Mouse (Mus musculus) kidney, adult 11 months (tissue): ENCODE data around the gene Tuba1a.

Source experiments
- DNase-seq: peaks from one replicate; pipeline ENCODE4 v3.0.0; 2022

The Tuba1a gene

DNA sequence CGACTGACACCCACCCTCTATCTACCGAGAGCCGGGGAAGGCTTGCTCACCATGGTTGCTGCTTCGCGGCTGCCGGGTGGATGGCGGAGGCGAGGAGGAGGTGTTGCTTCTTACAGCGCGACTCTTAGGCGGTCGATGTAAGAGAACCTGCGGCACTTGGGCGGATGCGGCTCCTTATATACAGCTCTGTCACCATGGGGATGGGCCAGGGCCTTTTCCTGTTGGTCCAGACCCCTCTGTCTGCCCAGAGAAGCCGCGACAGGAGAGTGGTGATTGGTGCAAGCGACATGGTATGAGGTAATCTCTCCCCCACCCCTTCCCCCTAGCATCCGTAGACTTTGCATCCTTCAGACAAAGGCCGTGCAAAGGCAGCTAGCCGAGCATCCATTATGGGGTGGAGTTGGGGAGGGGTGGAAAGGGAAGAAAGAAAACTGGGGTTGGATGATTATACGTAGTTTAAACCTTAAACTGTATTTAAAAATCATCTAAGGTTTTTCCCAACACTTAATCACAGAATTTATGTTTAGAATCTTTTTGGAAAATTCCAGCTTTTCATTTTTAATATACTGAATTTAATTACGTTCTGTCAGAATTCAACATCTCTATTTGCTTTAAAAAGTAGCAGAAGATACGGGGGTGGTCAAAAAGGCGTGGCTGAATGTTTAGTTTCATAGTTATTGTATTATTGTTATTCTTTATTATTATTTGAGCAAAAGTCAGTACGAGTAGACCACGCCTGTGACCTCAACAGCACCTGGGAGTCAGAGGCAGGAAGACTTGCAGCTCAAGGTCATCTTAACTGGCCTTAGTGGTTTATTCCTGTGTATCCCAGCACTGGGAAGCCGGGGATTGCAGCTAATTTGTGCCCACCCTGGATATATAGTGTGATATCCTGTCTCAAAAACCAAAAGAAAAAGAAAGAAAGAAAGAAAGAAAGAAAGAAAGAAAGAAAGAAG is at the start of gene Tuba1a, which contains the start of gene Gm49450:
Gene Tuba1a, minus strand, starts transcription at position 303 of the 956 bp plus-strand sequence.
Gene Gm49450, minus strand, starts transcription at position 151 of the 956 bp plus-strand sequence.
- DNase-seq, result peak; percentile 86

DNA sequence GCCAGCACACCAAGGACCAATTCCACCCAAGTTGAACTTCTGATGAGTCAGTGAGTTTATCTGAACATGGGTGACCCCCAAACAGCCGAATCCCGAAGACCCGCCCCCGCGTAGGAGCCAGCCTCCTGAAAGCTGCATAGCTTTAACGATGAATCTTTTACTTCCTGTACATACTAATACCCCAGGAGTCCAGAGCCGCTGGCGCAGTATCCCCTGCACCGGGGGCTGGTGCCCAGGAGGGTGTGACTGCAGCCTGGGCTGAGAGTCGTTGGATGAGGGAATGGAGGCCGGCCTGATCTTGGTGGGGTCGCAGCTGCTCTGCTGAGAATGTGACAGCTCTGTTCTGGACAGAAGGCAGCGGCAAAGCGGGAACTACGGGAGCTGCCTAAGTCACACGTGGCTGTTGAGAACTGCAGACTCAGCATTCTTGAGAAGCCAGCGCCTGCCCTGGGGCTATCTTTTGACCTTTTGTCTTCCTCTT is 48.0 kb upstream of the Tuba1a start:
- DNase-seq, result no peak

DNA sequence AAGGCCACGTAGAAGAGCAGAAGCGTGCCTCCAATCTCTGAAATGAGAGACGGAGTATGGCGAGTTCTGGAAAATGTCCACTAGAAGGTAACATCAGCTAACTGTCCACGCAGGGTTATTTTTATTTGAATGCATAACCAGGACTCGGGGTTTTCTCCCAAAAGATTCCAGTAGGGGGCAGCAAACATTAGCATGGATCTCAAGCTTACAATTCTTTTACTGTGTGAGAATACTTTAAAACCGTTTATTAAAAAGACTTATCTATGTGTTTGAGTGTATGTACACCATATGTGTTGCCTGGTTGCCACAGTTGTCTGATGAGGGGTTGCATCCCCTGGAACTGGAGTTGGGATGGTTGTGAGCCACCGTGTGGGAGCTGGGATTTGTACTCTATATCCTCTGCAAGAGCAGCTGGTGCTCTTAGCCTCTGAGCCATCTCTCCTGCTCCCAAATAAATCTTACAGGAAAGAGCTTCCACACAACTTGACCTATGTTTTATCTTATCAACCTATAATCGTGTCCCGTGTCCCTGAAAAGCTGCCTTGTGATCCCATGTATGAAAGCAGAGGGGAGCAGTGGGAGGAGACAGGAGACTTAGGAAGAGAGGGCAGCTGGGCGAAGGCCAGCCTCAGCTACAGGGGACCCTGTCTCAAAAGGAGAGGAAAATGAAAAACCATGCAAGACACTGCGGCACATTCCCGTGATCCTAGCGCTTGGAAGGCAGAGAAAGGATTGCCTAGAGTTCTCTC is 47.2 kb upstream of the Tuba1a start:
- peak; percentile 40 for DNase-seq

DNA sequence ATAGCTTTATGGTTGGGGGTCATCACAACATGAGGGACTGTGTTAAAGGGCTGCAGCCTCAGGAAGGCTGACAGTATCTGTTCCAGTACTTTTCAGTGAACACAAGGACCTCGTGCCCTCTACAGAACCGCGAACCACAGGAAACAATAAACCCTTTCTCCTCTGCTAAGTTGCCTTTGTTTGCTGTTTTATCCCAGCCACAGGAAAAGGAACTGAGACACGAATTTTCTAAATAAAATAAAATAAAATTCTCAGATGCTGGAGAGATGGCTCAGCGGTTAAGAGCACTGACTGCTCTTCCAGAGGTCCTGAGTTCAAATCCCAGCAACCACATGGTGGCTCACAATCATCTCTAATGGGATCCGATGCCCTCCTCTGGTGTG is 45.3 kb upstream of the Tuba1a start:
- DNase-seq, result no peak

DNA sequence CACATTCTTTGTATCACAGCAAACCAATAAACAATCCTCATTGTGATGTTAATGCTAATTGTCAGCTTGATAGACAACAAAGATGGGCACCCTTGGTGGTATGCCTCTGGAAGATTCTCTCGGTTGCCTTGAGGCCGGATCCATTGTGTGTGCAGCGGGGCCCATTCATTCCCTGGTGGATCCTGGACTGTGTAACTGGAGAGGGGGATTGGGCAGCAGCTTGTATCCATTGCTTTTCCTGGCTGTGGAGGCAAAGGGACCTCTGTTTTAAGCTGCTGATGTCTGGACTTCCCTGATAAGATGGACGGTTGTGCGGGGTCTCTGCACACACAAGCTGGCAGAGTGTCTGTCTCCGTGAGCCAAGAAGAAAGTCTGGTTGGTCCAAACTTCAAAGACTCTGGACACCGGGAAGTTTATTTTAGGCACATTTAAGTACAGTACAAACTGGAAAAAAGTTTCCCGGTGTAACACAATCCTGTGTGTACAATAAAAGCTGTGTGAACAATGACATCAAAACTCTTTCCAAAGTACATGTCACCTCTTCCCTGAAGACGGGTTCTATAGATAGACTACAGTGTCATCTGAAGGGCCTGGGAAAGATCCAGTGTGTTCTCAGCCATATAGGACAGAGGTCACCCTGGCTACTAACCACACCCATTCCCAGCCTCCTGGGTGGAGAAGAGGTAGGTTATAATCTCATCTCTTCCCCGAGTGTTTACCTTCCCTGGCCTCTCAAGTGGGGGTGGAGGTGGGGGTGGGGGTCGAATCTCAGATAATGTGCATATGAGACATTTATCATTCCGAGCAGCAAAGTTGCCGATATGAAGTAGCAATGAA is 44.7 kb upstream of the Tuba1a start:
- no peak for DNase-seq

DNA sequence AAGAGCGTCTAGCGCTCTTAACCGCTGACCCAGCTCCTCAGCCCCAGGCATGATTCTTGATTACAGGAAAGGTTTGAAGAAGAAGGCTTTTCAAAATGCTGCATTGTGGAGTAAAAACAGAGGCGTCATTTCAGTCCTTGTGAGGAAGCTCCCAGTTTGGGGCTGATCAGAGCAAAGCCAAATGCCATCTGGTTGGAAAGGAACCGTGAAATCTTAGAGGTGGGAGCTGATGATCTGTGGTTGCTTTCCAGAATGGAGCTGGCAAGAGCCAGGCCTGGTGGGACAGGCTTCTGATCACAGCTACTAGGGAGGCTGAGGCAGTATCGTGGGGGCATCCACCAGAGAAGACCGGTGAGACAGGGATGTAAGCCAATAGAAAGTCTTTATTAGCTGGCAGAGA is 43.3 kb upstream of the Tuba1a start:
- DNase-seq, result no peak

DNA sequence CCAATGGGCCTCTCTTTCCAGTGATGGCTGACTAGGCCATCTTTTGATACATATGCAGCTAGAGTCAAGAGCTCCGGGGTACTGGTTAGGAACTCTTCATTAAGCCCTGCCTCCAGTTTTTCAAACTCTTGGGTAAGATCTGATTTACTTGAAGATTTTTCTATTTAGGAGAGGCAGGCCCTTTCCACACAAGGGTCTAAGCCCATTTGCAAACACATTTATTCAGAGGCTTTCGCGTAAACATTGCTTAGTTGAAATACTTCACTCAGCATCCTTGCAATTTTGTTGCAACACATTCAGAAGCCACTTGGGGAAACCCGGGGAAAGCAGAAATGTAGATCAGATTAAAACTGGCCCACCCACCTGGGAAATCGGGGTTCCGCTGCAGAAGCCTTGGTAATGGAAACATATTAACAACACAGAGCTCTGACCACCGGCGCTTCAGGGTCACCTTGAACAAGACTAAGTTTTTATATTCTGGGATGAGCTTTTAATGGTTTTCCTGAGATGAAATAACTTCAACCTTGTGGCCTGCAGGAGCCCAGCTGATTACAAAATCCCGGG is 41.5 kb upstream of the Tuba1a start:
- no peak for DNase-seq

DNA sequence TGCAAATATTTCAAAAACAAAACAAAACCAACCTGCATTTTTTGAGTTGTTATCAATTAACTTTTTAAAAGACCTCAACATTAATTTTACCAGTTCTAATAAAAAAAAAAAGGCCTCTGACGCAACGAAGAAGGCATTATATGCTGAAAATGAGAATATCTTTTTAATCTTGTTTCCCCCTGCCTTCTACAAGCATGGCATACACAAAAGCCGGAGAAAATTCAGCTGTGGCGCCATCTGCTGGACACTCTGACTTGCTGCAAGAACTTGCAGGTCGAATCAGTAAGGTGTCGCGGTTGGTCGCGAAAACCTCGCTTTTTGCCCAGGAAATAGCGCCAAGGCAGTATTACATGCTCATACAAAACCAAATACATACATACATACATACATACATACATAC is 40.4 kb upstream of the Tuba1a start:
- peak; percentile 76 for DNase-seq

DNA sequence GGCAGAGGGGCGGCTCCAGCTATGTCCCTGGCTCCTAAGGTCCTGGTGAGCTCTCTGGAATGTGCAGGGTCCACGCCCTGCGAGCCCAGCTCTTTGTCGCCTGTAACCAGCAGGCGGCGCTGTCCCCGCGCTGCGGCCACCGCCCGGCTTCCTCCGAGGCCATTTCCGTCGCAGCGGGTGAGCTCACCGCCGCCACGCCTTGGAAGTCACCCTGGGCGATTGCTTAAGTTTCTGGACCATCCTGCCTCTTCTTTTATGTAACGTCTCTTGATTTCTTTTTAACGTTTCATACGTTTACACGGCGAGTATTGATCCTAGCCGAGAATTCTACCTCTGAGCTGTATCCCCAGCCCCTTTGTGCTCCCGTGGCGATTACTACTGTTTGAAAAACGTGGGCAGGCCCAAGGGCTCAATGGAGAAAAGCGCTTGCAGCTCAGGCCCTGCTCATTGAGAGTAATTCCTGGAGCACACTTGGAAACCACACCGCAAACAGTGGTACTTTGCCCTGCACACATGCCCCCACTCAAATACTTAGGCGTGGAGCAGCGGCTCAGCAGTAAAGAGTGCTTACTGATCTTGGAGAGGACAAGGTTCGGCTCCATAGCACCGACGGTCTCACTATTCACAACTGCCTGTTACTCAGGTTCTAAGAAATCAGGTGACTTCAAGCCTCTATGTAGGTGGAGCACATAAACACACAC is 39.7 kb upstream of the Tuba1a start:
- DNase-seq, result peak; percentile 92

DNA sequence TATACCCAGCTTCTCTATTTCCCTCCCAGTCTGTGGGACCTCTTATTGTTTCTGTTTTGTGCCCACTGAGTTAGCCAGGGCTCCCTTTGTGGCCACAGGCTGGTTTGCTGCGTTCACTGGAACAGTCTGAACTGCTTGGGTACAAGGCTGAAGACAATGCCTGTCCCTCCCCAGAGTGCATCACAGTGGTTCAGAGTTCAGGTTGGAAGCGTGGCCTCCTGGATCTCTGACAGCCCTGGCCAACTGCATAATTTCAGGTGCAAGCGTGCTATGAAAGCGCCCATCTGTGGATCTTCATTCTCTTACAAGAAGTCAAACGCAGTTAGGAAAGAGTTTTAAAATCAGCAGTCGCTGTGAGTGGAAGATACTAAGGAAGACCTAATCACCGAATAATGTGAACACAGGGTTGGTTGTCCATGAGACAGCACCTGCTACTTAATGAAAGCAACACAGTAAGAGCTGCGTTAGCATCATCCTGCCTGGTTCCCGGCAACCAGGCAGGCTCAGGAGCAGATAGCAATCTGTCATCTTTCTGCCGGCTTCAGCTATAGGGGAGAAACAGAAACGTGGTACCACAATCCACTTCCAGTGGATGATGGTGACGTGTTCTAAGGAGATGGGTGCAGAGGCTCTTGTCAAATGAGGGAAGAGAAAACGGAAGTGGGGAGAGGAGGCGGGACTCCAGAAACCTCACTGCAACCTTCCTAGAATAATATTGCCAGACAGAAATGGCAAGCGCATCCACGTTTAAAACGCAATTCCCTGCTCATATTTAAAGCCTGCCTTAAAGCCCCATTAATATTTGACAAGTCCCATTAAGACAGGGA is 38.8 kb upstream of the Tuba1a start:
- peak; percentile 41 for DNase-seq

DNA sequence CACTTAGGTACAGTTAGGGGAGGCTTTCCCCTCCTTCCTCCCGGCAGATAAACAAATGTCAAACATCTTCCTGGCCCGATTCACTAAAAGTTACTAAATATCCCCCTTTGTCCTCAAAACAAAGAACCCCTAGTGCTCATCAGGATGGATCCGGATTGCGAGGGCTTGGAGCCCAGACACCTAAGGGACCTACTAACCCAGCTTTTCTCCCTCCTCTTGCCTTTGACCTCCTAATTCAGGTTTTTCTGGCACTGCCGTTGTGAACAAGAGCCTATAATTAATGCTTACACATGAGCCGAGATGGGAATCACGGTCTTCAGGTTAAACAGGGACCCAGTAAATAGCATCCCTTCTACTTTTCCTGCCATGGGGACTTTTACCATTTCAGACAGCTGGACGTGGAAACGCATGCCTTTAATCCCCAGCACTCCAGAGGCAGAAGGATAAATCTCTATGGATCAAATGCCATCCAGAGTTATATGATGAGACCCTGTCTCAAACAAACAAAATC is 38.1 kb upstream of the Tuba1a start:
- no peak for DNase-seq

DNA sequence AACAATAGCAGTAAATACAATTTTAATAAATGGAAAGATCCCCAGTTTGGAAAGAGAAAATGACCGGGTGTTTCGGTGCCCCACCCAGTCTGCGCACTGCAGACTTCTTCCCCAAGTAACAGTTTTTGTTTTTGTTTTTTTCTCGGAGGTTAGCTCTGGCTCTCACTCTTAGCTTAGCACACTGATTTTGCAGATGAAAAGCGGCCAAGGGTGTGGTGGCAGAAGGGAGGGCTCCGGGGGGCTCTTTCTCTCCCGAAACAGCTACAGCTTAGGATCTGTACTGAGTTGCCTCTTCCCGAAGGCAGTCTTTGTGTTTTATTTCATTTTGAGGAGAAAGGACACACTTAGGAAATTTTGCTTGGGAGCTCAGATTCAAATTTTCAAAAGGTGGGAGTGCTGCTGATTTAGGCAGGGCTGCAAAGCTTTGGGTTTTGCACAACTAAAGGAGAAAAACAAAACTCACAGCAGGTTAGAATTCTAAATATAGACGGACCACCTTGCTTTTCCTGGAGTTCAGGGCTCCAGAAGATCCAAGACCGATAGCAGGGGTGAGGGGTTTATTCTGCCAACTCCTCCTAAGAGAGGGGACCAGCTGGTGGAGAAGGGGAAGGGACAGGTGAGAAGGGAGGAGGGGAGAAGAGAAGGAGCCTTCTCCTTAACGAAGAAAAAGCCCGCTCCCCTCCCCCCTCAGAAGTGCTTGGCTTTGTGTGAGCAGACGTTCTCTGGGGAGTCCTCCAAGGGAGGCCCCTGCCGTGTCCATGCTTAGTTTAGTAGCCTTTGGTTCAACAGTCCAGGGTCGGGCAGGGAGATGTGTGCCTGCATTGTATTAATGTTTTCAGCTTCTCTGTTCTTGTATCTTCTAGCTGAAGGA is 37.4 kb upstream of the Tuba1a start:
- DNase-seq, result no peak

DNA sequence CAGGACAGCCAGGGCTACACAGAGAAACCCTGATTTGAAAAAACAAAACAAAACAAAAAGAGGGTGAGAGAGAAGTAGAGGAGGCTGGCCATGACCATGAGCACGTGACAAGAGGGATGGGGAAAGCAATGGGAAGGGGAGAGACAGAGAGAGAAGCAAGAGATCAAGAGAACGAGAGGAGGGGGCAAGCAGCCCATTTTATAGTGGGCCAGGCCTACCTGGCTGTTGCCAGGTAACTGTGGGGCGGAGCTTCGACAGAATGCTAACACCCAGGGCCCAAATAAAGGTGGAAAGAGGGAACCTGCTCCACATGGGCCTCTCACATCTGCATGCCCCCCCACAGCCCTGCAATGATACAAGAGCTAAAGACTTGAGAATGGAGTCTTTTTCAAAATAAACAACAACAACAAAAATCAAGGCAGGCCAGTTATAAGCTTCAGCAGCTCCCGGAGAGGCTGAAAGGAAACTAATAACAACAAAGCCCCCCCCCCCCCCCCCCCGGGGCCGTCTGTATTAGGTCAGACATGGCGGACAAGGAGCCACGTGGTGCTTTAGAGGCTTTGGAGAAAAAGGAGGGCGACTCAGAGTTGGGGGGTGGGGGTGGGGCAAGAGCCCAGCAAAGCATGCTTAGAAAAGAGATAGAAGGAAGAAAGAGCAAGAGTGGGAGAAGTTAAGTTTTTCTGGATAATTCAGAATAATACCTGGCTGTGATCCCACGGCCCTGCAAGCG is 36.4 kb upstream of the Tuba1a start:
- no peak for DNase-seq

DNA sequence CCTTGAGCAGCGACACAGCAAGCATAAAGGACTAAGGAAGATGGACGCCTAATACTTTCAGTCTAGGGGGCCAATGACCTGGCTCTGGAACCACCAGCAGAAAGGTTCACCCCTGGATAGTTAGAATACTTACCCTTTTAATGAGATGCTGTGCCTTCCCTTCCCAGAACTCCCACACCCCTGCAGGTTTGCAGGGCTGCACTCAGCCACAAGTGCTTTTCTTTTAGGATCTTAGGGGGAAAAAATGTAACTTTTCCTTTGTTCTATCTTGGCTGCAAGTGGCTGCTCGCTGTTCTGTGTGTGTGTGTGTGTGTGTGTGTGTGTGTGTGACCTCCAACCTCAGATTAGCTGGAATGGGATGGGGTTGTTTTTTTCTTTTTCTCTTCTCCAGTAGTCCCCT is 35.3 kb upstream of the Tuba1a start:
- DNase-seq, result no peak

DNA sequence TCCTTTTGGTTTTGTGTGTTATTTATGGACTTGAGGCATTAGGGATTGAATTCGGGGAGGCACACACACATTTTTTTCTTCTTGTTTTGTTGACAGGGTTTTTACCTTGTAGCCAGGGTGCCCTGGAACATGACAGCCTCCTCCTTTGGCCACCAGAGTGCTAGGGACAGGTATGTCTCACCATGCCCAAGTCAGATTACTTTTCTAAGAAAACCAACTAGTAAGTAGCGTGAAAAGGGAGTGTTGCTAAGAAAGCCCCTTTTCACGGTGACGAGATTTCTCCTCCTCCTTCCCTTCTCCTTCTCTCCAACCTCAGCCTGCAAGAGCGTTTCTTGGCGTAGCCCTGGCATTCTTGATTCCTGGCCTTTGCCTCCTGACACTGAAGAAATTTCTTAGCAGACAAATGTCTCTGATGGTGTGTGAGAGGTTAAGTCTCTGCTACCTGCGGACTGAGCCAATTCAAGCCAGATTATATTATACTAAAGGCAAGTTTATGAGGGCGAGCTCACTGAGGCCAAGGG is 34.2 kb upstream of the Tuba1a start:
- DNase-seq, result no peak

DNA sequence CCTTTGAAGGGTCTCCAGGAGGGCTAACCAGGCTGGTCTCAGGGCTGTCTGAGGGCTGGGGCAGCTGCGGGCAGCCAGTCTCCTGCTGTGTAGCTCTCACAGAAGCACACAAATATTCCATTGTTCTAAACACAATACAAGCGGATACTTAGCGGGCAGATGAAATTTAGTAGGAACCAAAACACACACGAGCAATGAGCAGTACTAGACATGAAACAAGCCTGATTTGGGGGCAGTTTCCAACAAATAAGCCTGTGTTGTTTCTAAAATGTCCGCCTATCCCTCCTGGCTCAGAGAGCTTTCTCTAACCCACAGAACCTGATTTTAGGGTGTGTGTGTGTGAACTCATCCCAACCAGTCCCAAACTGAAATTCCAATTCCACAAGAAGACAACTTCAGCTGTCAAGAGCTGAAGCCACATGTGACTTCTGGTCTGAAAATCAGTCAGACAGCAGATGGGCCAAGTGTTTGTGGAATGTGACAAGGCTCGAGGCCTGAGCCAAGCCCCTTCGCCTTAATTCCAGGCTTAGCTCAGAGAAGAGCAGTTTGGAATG is 33.7 kb upstream of the Tuba1a start:
- DNase-seq, result no peak

DNA sequence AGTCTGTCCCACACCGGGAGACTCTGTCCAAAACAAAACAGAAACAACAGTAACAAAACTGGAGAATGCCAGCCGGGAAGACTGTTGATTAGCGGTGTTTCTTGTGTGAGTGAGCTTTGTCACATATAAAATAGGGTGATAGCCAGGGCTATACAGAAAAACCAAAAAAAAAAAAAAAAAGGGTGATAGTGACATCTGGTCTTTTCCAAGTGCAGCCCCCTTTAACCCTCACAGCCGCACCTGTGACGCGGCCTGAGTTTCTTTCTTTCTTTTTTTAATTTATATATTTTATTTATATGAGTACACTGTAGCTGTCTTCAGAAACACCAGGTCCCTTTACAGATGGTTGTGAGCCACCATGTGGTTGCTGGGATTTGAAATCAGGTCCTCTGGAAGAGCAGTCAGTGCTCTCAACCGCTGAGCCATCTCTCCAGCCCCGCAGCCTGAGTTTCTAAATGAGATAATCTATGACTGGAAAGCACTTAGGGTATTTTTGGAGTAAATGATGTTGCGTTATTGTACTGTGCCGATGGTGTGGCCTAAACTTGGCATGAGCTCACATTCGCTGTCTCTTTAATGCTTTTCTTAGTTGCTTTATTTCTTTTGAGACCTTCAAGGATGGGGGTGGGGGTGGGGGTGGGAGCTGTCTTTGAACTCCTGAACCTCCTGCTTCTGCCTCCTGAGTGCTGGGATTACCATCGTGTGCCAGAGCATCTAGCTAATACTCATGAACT is 32.6 kb upstream of the Tuba1a start:
- DNase-seq, result no peak
